Mouse (Mus musculus) megakaryocyte, embryonic 14.5 days (primary cell): ENCODE measurements around the gene Cald1.

Experiments
- FLI1 ChIP-seq: IDR thresholded peaks from 2 replicates; pipeline ENCODE4 v1.6.1; 2012; ENCODE audit warnings: low read length, inconsistent platforms, mixed read lengths
- GATA1 ChIP-seq: IDR thresholded peaks from 3 replicates; pipeline ENCODE4 v1.6.1; 2012; ENCODE audit warnings: mixed read lengths, low read length, inconsistent platforms, borderline replicate concordance

- TF ChIP-seq GATA1 = no peak
- no peak for TF ChIP-seq FLI1
Measured at GRCm38 (mm10) chr6:34565176-34565880, 33.0 kb upstream of the Cald1 start.
